Mouse (Mus musculus): ENCODE results near the gene Pik3ap1. TPM values are rescaled to one million over a fixed set of nuclear protein-coding genes. Genes with fewer than 3 reads are reported as not detected.

Pik3ap1 gene
- polyA plus RNA-seq, 1 experiment = 19.2 TPM

- peaks cover 7% of the 10 kb centered on the region for H3K4me1 ChIP-seq (ENCODE audit: control insufficient read depth, insufficient read depth, low read length)
- TF ChIP-seq POLR2A (IDR thresholded peaks at IDR 0.05; ENCODE audit: borderline replicate concordance, control insufficient read depth, low read depth, low read length) (no peak), CTCF (IDR thresholded peaks at IDR 0.05; ENCODE audit: control insufficient read depth, insufficient read depth, low read length) (no peak)
- no peak overlapping the region for H3K4me3 ChIP-seq (replicated peaks; ENCODE audit: control insufficient read depth, low read depth, low read length)
- H3K27ac ChIP-seq (ENCODE audit: control insufficient read depth, insufficient read depth, low read depth, low read length, poor library complexity) = no peak overlapping the region
- 52% methylated on average over 5 of the region's 5 CpGs for WGBS
These were observed 19.3 kb downstream of the Pik3ap1 start for GRCm38 (mm10) chr19:41365570-41365969.

- Histone ChIP-seq H3K4me3 (replicated peaks; ENCODE audit: control insufficient read depth, low read depth, low read length) (no peak overlapping the region), H3K27ac (ENCODE audit: control insufficient read depth, insufficient read depth, low read depth, low read length, poor library complexity) (no peak overlapping the region), H3K4me1 (ENCODE audit: control insufficient read depth, insufficient read depth, low read length) (peaks cover 4% of the 10 kb centered on the region)
- 39% methylated on average over 3 of the region's 3 CpGs for WGBS
- no peak for TF ChIP-seq POLR2A (IDR thresholded peaks at IDR 0.05; ENCODE audit: borderline replicate concordance, control insufficient read depth, low read depth, low read length)
- no peak for TF ChIP-seq CTCF (IDR thresholded peaks at IDR 0.05; ENCODE audit: control insufficient read depth, insufficient read depth, low read length)
These were observed 20.4 kb downstream of the Pik3ap1 start for GRCm38 (mm10) chr19:41364509-41364908.

GRCm38 (mm10) chr19:41362963-41363362, 21.9 kb downstream of the Pik3ap1 start:
- 85% methylated on average over 2 of the region's 2 CpGs for WGBS
- TF ChIP-seq POLR2A (IDR thresholded peaks at IDR 0.05; ENCODE audit: borderline replicate concordance, control insufficient read depth, low read depth, low read length) (no peak), CTCF (IDR thresholded peaks at IDR 0.05; ENCODE audit: control insufficient read depth, insufficient read depth, low read length) (no peak)
- H3K27ac ChIP-seq (ENCODE audit: control insufficient read depth, insufficient read depth, low read depth, low read length, poor library complexity) = no peak overlapping the region
- no peak overlapping the region for H3K4me3 ChIP-seq (replicated peaks; ENCODE audit: control insufficient read depth, low read depth, low read length)
- H3K4me1 ChIP-seq (ENCODE audit: control insufficient read depth, insufficient read depth, low read length) = peaks cover 6% of the 10 kb centered on the region

GRCm38 (mm10) chr19:41360459-41360858, 24.4 kb downstream of the Pik3ap1 start:
- H3K27ac ChIP-seq (ENCODE audit: control insufficient read depth, insufficient read depth, low read depth, low read length, poor library complexity) = no peak overlapping the region
- no peak for TF ChIP-seq POLR2A (IDR thresholded peaks at IDR 0.05; ENCODE audit: borderline replicate concordance, control insufficient read depth, low read depth, low read length)
- TF ChIP-seq CTCF (IDR thresholded peaks at IDR 0.05; ENCODE audit: control insufficient read depth, insufficient read depth, low read length) = no peak
- WGBS = 31% methylated on average over 2 of the region's 2 CpGs
- H3K4me1 ChIP-seq (ENCODE audit: control insufficient read depth, insufficient read depth, low read length) = peaks cover 2% of the 10 kb centered on the region; the same call in 1 of the 2 replicates
- no peak overlapping the region for H3K4me3 ChIP-seq (replicated peaks; ENCODE audit: control insufficient read depth, low read depth, low read length)

GRCm38 (mm10) chr19:41354287-41354951, 30.5 kb downstream of the Pik3ap1 start:
- Histone ChIP-seq H3K4me3 (replicated peaks; ENCODE audit: control insufficient read depth, low read depth, low read length) (no peak overlapping the region), H3K27ac (ENCODE audit: control insufficient read depth, insufficient read depth, low read depth, low read length, poor library complexity) (peak overlapping the region; percentile 16; the same call in 1 of the 2 replicates), H3K4me1 (ENCODE audit: control insufficient read depth, insufficient read depth, low read length) (peaks cover 2% of the 10 kb centered on the region; the same call in 1 of the 2 replicates)
- TF ChIP-seq POLR2A (IDR thresholded peaks at IDR 0.05; ENCODE audit: borderline replicate concordance, control insufficient read depth, low read depth, low read length) = no peak
- TF ChIP-seq CTCF (IDR thresholded peaks at IDR 0.05; ENCODE audit: control insufficient read depth, insufficient read depth, low read length) = no peak
- 22% methylated on average over 17 of the region's 17 CpGs for WGBS

GRCm38 (mm10) chr19:41349624-41350023, 35.3 kb downstream of the Pik3ap1 start:
- Histone ChIP-seq H3K4me1 (ENCODE audit: control insufficient read depth, insufficient read depth, low read length) (peaks cover 5% of the 10 kb centered on the region), H3K27ac (ENCODE audit: control insufficient read depth, insufficient read depth, low read depth, low read length, poor library complexity) (no peak overlapping the region), H3K4me3 (replicated peaks; ENCODE audit: control insufficient read depth, low read depth, low read length) (no peak overlapping the region)
- WGBS = 61% methylated on average over 3 of the region's 3 CpGs
- no peak for TF ChIP-seq POLR2A (IDR thresholded peaks at IDR 0.05; ENCODE audit: borderline replicate concordance, control insufficient read depth, low read depth, low read length)
- TF ChIP-seq CTCF (IDR thresholded peaks at IDR 0.05; ENCODE audit: control insufficient read depth, insufficient read depth, low read length) = no peak

- TF ChIP-seq POLR2A (IDR thresholded peaks at IDR 0.05; ENCODE audit: borderline replicate concordance, control insufficient read depth, low read depth, low read length) (no peak), CTCF (IDR thresholded peaks at IDR 0.05; ENCODE audit: control insufficient read depth, insufficient read depth, low read length) (no peak)
- 90% methylated on average over 3 of the region's 3 CpGs for WGBS
- H3K4me3 ChIP-seq (replicated peaks; ENCODE audit: control insufficient read depth, low read depth, low read length) = no peak overlapping the region
- peaks cover 8% of the 10 kb centered on the region for H3K4me1 ChIP-seq (ENCODE audit: control insufficient read depth, insufficient read depth, low read length)
- H3K27ac ChIP-seq (ENCODE audit: control insufficient read depth, insufficient read depth, low read depth, low read length, poor library complexity) = no peak overlapping the region
These were observed 36.7 kb downstream of the Pik3ap1 start for GRCm38 (mm10) chr19:41348161-41348560.

- TF ChIP-seq CTCF (IDR thresholded peaks at IDR 0.05; ENCODE audit: control insufficient read depth, insufficient read depth, low read length) (no peak), POLR2A (IDR thresholded peaks at IDR 0.05; ENCODE audit: borderline replicate concordance, control insufficient read depth, low read depth, low read length) (no peak)
- Histone ChIP-seq H3K4me1 (ENCODE audit: control insufficient read depth, insufficient read depth, low read length) (peaks cover 11% of the 10 kb centered on the region), H3K27ac (ENCODE audit: control insufficient read depth, insufficient read depth, low read depth, low read length, poor library complexity) (no peak overlapping the region), H3K4me3 (replicated peaks; ENCODE audit: control insufficient read depth, low read depth, low read length) (no peak overlapping the region)
- 73% methylated on average over 4 of the region's 4 CpGs for WGBS
These were observed 37.6 kb downstream of the Pik3ap1 start for GRCm38 (mm10) chr19:41347326-41347725.

Measured in bone marrow, adult 2 months (tissue).